Mouse (Mus musculus): ENCODE data around the gene Zfp1. TPM values are rescaled to one million over a fixed set of nuclear protein-coding genes. Genes with fewer than 3 reads are reported as not detected.

Gene Zfp1
- polyA plus RNA-seq, 1 experiment from 2014 or later, result 22.0 TPM

DNA sequence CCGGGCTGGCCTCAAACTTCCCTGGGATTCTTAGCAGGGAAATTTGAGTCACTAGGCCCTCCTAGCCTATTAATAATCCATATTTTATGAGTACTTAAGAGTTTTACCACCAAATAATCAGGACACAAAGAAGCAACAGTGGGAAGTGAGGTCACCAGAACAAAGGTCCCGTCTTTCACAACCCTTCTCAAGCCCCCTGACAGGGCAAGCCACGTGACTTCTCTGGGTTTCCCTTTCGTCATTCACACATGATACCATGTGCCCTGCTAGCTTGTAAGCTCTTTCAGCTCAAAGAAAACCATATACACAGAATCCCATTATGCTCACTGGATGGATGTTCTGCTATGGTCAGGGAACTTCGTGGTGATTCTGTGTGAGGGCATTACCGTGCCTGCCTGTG, 25.4 kb upstream of the Zfp1 start:
- TF ChIP-seq CTCF (IDR thresholded peaks at IDR 0.05; ENCODE audit: low read depth), result no peak
- Histone ChIP-seq H3K4me1 (ENCODE audit: insufficient read depth) (no peaks in the 10 kb centered on the region), H3K36me3 (ENCODE audit: insufficient read depth) (peaks cover 23% of the 10 kb centered on the region; the same call in 1 of the 2 replicates), H3K27ac (ENCODE audit: low read depth) (no peak overlapping the region), H3K9me3 (ENCODE audit: low read depth, low read length) (no peaks in the 10 kb centered on the region), H3K4me2 (no peak overlapping the region), H3K27me3 (ENCODE audit: insufficient read depth, low read length) (no peaks in the 10 kb centered on the region), H3K4me3 (ENCODE audit: low read depth, low read length) (no peak overlapping the region), H3K9ac (no peak overlapping the region)
- ATAC-seq (ENCODE audit: insufficient read depth), result no peak
- DNase-seq, result no peak
- 47% methylated on average over 6 of the region's 6 CpGs for WGBS

DNA sequence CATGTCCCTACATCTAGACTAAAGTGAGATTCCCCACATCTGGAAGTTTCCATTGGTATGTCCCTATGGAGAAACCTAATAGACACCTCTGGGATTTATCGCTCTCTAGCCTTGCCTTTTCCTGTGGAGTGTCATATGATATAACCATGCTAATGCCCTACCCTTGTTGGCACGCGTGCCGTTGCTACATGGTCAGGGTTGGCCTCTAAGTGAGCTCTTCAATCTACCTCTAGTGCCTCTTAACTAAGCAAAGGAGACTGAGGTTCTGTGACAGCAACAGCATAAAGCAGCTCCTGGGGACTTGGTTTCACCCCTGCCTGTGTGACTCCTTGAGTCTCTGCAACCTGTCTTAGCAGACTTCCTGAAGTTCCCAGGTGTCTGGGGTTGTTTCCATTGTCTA, 24.9 kb upstream of the Zfp1 start:
- no peak for DNase-seq
- Histone ChIP-seq H3K9ac (no peak overlapping the region), H3K4me1 (ENCODE audit: insufficient read depth) (no peaks in the 10 kb centered on the region), H3K36me3 (ENCODE audit: insufficient read depth) (peaks cover 26% of the 10 kb centered on the region; the same call in 1 of the 2 replicates), H3K27ac (ENCODE audit: low read depth) (no peak overlapping the region), H3K4me2 (no peak overlapping the region), H3K4me3 (ENCODE audit: low read depth, low read length) (no peak overlapping the region), H3K27me3 (ENCODE audit: insufficient read depth, low read length) (no peaks in the 10 kb centered on the region), H3K9me3 (ENCODE audit: low read depth, low read length) (no peaks in the 10 kb centered on the region)
- WGBS, result 77% methylated on average over 4 of the region's 4 CpGs
- TF ChIP-seq CTCF (IDR thresholded peaks at IDR 0.05; ENCODE audit: low read depth), result no peak
- ATAC-seq (ENCODE audit: insufficient read depth), result no peak

DNA sequence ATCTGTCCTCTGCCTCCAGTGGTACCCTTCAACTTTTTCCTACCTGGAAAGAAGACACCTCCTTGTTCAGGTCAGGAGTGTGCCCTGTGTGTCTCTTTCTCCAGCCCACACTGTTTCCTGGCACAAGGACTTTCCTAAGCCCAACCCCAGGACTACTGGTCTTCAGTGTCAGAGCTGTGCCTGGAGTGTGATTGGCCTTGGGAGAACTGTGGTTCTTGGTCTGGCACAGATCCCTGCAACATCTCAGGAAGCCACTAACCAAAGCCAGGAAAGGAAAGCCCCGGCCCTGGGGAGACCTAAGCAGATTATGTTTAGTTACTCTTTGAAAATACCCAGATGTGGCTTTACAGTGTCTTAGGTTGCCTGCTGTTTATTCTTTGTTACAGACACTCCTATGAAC, 23.3 kb upstream of the Zfp1 start:
- no peaks in the 10 kb centered on the region for H3K4me1 ChIP-seq (ENCODE audit: insufficient read depth)
- H3K27me3 ChIP-seq (ENCODE audit: insufficient read depth, low read length), result no peaks in the 10 kb centered on the region
- WGBS, result 59% methylated on average over 1 of the region's 1 CpGs
- TF ChIP-seq CTCF (IDR thresholded peaks at IDR 0.05; ENCODE audit: low read depth), result no peak
- ATAC-seq (ENCODE audit: insufficient read depth) (no peak), DNase-seq (no peak)
- H3K36me3 ChIP-seq (ENCODE audit: insufficient read depth), result peaks cover 24% of the 10 kb centered on the region; the same call in 1 of the 2 replicates
- no peaks in the 10 kb centered on the region for H3K9me3 ChIP-seq (ENCODE audit: low read depth, low read length)
- no peak overlapping the region for H3K4me3 ChIP-seq (ENCODE audit: low read depth, low read length)
- no peak overlapping the region for H3K9ac ChIP-seq
- no peak overlapping the region for H3K4me2 ChIP-seq
- H3K27ac ChIP-seq (ENCODE audit: low read depth), result no peak overlapping the region

DNA sequence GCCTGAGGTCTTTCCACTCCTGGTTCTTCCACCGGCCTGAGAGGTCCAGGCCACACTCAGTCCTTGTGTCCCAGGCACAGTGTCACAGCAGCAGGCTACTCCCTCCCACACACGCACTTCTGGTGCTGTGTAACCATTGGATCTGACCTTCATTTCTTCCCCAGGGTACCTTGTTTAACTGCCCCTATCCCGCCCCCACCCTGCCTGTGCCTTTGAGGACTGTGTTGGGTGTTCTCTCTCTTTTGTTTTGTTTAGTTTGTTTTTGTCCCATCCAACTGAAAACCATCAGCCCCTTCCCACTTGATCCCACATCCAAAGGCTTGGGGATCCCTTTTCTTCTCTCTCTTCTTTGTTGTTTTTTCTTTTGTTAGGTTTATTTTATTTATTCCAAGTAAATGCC, 21.1 kb upstream of the Zfp1 start:
- DNase-seq (no peak), ATAC-seq (ENCODE audit: insufficient read depth) (no peak)
- Histone ChIP-seq H3K27me3 (ENCODE audit: insufficient read depth, low read length) (no peaks in the 10 kb centered on the region), H3K9ac (no peak overlapping the region), H3K4me3 (ENCODE audit: low read depth, low read length) (no peak overlapping the region), H3K27ac (ENCODE audit: low read depth) (no peak overlapping the region), H3K4me1 (ENCODE audit: insufficient read depth) (no peaks in the 10 kb centered on the region), H3K9me3 (ENCODE audit: low read depth, low read length) (no peaks in the 10 kb centered on the region), H3K36me3 (ENCODE audit: insufficient read depth) (peaks cover 26% of the 10 kb centered on the region; the same call in 1 of the 2 replicates), H3K4me2 (no peak overlapping the region)
- 84% methylated on average over 3 of the region's 3 CpGs for WGBS
- TF ChIP-seq CTCF (IDR thresholded peaks at IDR 0.05; ENCODE audit: low read depth), result no peak

DNA sequence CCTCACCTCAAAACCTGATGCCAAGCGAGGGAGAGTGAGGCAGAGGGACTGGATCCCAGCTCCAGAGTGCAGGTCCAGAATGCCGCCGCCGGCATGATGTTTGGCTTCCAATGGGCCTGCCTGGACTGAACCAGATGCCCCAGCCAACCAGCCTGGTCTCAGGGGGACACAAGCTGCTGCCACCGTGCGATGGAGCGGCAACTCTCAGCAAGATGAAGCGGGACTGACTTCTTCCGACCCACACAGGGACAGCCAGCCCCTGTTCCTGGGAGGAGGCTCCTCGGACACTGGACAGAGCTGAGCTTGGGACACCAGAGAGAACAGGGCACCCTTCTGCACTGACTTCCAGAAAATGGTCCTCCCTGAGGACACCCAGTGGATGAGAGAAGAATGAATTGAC, 20.6 kb upstream of the Zfp1 start:
- H3K36me3 ChIP-seq (ENCODE audit: insufficient read depth), result peaks cover 30% of the 10 kb centered on the region; the same call in 1 of the 2 replicates
- 89% methylated on average over 10 of the region's 10 CpGs for WGBS
- ATAC-seq (ENCODE audit: insufficient read depth), result no peak

DNA sequence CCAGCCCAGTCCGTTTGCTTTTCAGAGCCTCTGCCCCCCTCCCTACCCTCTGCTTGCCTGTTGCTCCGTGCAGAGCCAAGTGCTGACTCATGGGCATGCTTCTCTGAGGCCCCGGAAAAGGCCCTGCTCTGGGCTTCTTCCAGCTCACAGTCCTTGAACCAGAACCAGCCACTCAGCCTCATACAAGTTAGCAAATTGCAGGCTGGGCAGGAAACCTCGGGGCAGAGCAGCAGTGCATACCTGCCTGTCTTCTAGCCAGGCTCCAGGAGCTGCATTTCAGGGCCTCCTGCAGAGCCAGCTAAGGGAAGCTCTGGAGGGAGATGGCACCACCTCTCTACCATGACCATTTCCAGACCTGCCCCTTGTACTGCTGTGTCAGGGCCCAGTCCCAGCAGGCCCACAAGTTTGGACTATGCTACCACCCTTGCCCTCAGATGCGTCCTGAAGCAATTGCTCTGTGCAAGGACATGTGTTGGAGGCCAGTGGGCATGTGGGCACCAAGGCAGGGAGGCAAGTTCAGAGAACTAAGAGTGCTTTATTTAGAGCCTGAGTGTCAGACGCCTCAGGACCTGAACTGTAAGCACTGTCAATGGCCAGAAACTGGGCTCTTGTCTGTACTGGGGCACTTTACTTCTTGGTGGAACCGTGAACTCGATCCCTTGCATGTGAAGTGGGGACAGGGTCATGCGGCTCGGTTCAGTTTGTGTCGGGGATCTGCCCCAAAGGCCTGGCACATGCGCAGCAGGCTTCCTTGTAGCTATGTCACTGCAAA, 18.9 kb upstream of the Zfp1 start:
- Histone ChIP-seq H3K9me3 (ENCODE audit: low read depth, low read length) (no peaks in the 10 kb centered on the region), H3K9ac (no peak overlapping the region), H3K27ac (ENCODE audit: low read depth) (no peak overlapping the region), H3K27me3 (ENCODE audit: insufficient read depth, low read length) (no peaks in the 10 kb centered on the region), H3K4me1 (ENCODE audit: insufficient read depth) (no peaks in the 10 kb centered on the region), H3K4me3 (ENCODE audit: low read depth, low read length) (no peak overlapping the region), H3K4me2 (no peak overlapping the region), H3K36me3 (ENCODE audit: insufficient read depth) (peaks cover 26% of the 10 kb centered on the region; the same call in 1 of the 2 replicates)
- WGBS, result 77% methylated on average over 12 of the region's 12 CpGs
- ATAC-seq (ENCODE audit: insufficient read depth) (no peak), DNase-seq (peak; percentile 22)
- TF ChIP-seq CTCF (IDR thresholded peaks at IDR 0.05; ENCODE audit: low read depth), result no peak

More for the DNA sequence above, 20.6 kb upstream of the Zfp1 start:
- DNase-seq, result no peak
- TF ChIP-seq CTCF (IDR thresholded peaks at IDR 0.05; ENCODE audit: low read depth), result no peak
- no peaks in the 10 kb centered on the region for H3K9me3 ChIP-seq (ENCODE audit: low read depth, low read length)
- H3K27ac ChIP-seq (ENCODE audit: low read depth), result no peak overlapping the region
- no peak overlapping the region for H3K4me2 ChIP-seq
- no peaks in the 10 kb centered on the region for H3K4me1 ChIP-seq (ENCODE audit: insufficient read depth)
- no peaks in the 10 kb centered on the region for H3K27me3 ChIP-seq (ENCODE audit: insufficient read depth, low read length)
- H3K4me3 ChIP-seq (ENCODE audit: low read depth, low read length), result no peak overlapping the region
- H3K9ac ChIP-seq, result no peak overlapping the region

DNA sequence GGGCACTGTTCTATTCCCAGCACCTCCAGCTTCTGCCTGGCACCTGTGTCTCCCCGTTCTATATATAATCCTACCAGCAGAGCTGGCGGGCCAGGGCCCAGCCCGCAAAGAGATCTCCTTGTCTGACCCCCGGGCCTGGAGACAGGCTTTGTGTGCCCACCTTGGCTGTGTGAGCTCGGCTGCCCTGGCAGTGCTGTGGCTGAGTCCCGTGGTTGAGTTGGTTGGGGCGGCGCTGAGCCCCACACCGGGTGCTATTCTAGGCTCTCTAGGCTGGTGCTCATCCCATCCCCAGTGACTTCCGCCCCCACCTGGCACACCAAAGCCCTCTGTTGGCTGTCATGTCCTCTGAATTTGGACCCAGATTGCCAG, 18.4 kb upstream of the Zfp1 start:
- Histone ChIP-seq H3K4me2 (no peak overlapping the region), H3K4me1 (ENCODE audit: insufficient read depth) (no peaks in the 10 kb centered on the region), H3K9me3 (ENCODE audit: low read depth, low read length) (no peaks in the 10 kb centered on the region), H3K9ac (no peak overlapping the region), H3K27me3 (ENCODE audit: insufficient read depth, low read length) (no peaks in the 10 kb centered on the region), H3K27ac (ENCODE audit: low read depth) (no peak overlapping the region), H3K4me3 (ENCODE audit: low read depth, low read length) (no peak overlapping the region), H3K36me3 (ENCODE audit: insufficient read depth) (peaks cover 26% of the 10 kb centered on the region; the same call in 1 of the 2 replicates)
- 90% methylated on average over 10 of the region's 10 CpGs for WGBS
- no peak for TF ChIP-seq CTCF (IDR thresholded peaks at IDR 0.05; ENCODE audit: low read depth)
- DNase-seq (no peak), ATAC-seq (ENCODE audit: insufficient read depth) (no peak)

Data from lung, embryonic 14.5 days (tissue).